Mouse (Mus musculus): Measurements from ENCODE around the gene Utp18. TPM values are rescaled to one million over a fixed set of nuclear protein-coding genes. Genes with fewer than 3 reads are reported as not detected.

Utp18 gene
- polyA plus RNA-seq, 1 experiment from 2014 or later = 39.8 TPM

DNA sequence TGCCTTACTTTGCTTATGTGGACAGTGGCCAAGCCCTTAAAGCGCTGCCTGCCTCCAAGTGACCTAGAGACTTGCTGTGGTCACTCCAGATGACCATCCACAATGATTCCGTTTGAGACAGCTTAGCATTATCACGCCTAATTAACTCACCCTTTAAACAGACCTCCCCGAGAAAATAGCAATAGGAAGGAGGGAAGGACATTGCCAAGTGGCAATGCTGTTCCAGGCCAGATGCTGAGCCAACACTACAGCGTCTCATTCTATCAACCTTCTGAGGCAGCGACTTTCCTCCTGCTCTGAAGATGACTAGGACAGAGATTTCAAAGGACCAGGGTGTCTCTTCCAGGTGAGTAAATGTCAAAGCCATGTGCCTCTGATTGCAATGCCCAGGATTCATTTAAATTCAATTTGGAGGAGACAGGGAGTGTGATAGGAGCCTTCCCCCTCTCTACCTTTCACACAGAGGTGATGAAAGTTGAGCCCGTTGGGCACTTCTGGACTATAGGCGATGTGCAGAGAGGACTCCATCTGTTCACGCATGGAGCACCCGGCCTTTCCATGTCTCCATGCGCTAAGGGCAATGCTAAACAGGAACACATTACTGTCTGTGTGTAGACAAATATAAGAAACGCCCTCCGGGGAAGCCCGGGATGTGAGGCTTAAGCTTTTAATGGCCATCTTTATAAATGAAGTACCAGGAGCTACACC lies 56.8 kb downstream of the Utp18 start:
- no peaks in the 10 kb centered on the region for H3K36me3 ChIP-seq
- ATAC-seq (ENCODE audit: insufficient number of reproducible peaks, insufficient read depth, low FRiP score, low TSS enrichment) = no peak
- H3K4me1 ChIP-seq = no peaks in the 10 kb centered on the region
- no peak overlapping the region for H3K4me2 ChIP-seq (replicated peaks)
- H3K9ac ChIP-seq = no peak overlapping the region
- no peaks in the 10 kb centered on the region for H3K27me3 ChIP-seq
- H3K4me3 ChIP-seq = no peak overlapping the region
- no peak overlapping the region for H3K27ac ChIP-seq
- H3K9me3 ChIP-seq = no peaks in the 10 kb centered on the region
- WGBS = 76% methylated on average over 14 of the region's 14 CpGs

DNA sequence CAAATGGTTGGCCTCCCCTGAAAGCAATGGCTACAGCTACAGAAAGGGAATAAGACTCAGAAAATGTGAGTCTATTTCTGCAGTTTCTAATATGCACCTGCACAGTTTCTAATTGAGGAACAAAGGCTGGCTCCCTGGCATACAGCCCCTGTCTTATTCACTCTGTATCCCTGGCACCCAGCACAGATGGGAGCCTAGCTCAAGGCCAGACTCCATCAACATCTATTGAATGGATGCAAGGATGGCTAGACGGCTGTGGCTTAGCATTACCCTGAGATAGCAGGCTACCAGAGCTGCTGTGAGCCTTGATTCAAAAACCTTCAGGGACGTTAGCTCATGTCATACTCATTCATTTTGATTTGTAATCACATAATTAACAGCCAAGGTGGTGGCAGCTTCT lies 63.3 kb downstream of the Utp18 start:
- 76% methylated on average over 2 of the region's 2 CpGs for WGBS
- no peaks in the 10 kb centered on the region for H3K9me3 ChIP-seq
- peaks cover 11% of the 10 kb centered on the region for H3K4me1 ChIP-seq
- no peaks in the 10 kb centered on the region for H3K36me3 ChIP-seq
- no peak overlapping the region for H3K27ac ChIP-seq
- no peak overlapping the region for H3K9ac ChIP-seq
- H3K27me3 ChIP-seq = no peaks in the 10 kb centered on the region
- no peak overlapping the region for H3K4me3 ChIP-seq
- H3K4me2 ChIP-seq (replicated peaks) = no peak overlapping the region
- no peak for ATAC-seq (ENCODE audit: insufficient number of reproducible peaks, insufficient read depth, low FRiP score, low TSS enrichment)

DNA sequence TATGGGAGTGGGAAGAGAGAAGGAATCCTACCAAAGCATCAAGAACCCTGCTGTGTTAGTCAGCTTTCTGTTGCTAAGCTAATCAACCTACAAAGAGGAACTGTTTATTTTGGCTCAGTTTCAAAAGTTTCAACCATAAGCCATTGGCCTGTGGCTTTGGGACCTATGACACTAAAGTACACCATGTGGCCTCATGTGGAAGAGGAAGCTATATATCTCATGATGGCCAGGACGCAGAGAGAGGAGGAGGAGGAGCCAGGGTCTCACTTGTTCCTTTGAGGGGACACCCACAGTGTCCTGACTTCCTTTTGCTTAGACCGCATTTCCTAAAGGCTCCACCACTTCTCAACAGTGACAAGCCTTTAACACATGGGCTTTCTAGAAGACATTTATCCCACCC lies 64.0 kb downstream of the Utp18 start:
- H3K9me3 ChIP-seq = no peaks in the 10 kb centered on the region
- 60% methylated on average over 2 of the region's 2 CpGs for WGBS
- no peak for ATAC-seq (ENCODE audit: insufficient number of reproducible peaks, insufficient read depth, low FRiP score, low TSS enrichment)
- H3K9ac ChIP-seq = no peak overlapping the region
- H3K4me1 ChIP-seq = peaks cover 11% of the 10 kb centered on the region
- no peaks in the 10 kb centered on the region for H3K36me3 ChIP-seq
- H3K4me3 ChIP-seq = no peak overlapping the region
- H3K4me2 ChIP-seq (replicated peaks) = no peak overlapping the region
- no peak overlapping the region for H3K27ac ChIP-seq
- H3K27me3 ChIP-seq = no peaks in the 10 kb centered on the region

GRCm38 (mm10) chr11:93817966-93818738 lies 67.4 kb downstream of the Utp18 start:
- no peak overlapping the region for H3K27ac ChIP-seq
- H3K4me2 ChIP-seq (replicated peaks) = no peak overlapping the region
- no peaks in the 10 kb centered on the region for H3K36me3 ChIP-seq
- no peaks in the 10 kb centered on the region for H3K27me3 ChIP-seq
- ATAC-seq (ENCODE audit: insufficient number of reproducible peaks, insufficient read depth, low FRiP score, low TSS enrichment) = no peak
- peaks cover 11% of the 10 kb centered on the region for H3K4me1 ChIP-seq
- no peak overlapping the region for H3K4me3 ChIP-seq
- WGBS = 40% methylated on average over 15 of the region's 15 CpGs
- no peak overlapping the region for H3K9ac ChIP-seq
- H3K9me3 ChIP-seq = no peaks in the 10 kb centered on the region

DNA sequence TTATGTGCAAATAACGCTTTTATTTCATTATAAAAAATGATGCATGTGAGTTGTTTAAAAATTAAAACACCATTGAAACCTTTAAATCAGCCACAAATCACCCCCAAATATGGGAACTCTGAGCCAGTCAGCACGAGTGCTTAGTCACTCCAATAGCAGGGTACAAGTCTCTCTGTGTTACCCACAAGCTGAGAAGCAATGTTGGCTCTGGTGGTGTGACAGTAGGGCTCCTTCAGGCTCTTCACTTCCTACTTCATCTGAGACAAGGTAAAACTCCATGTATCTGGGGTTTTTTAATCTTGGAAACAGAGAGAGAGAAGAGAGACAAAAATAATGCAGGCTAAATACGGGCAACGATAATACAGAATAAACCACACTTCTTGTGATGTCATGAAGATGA lies 72.6 kb downstream of the Utp18 start:
- no peak overlapping the region for H3K27ac ChIP-seq
- H3K4me1 ChIP-seq = peaks cover 3% of the 10 kb centered on the region; the same call in 1 of the 2 replicates
- no peak overlapping the region for H3K4me3 ChIP-seq
- H3K27me3 ChIP-seq = no peaks in the 10 kb centered on the region
- no peaks in the 10 kb centered on the region for H3K36me3 ChIP-seq
- no peak overlapping the region for H3K9ac ChIP-seq
- no peaks in the 10 kb centered on the region for H3K9me3 ChIP-seq
- no peak overlapping the region for H3K4me2 ChIP-seq (replicated peaks)
- WGBS = 87% methylated on average over 4 of the region's 4 CpGs
- no peak for ATAC-seq (ENCODE audit: insufficient number of reproducible peaks, insufficient read depth, low FRiP score, low TSS enrichment)

- Histone ChIP-seq H3K27ac (no peak overlapping the region), H3K4me3 (no peak overlapping the region), H3K27me3 (no peaks in the 10 kb centered on the region), H3K36me3 (no peaks in the 10 kb centered on the region), H3K9ac (no peak overlapping the region), H3K4me1 (no peaks in the 10 kb centered on the region), H3K4me2 (replicated peaks) (no peak overlapping the region), H3K9me3 (no peaks in the 10 kb centered on the region)
- 37% methylated on average over 11 of the region's 11 CpGs for WGBS
- ATAC-seq (ENCODE audit: insufficient number of reproducible peaks, insufficient read depth, low FRiP score, low TSS enrichment) = peak; percentile 44; the same call in 1 of the 2 replicates
Measured at GRCm38 (mm10) chr11:93812125-93812868, 73.3 kb downstream of the Utp18 start.

Other genes with a start within 250 kb of the Utp18 start
- gene Mbtd1, start 86 bp upstream of the Utp18 start, polyA plus RNA-seq (2016; fragmentation: Nextera tagmentation; extraction: Ambion mirVana) = 42.6 and 43.9 TPM in 2 replicates
- gene Nme2, start 70.5 kb upstream of the Utp18 start, polyA plus RNA-seq (2016; fragmentation: Nextera tagmentation; extraction: Ambion mirVana) = 222 and 223 TPM in 2 replicates
- gene Gm20390, start 82.5 kb upstream of the Utp18 start, polyA plus RNA-seq (2016; fragmentation: Nextera tagmentation; extraction: Ambion mirVana) = 399 and 428 TPM in 2 replicates
- 155 and 162 TPM in 2 replicates for gene Nme1, start 82.8 kb upstream of the Utp18 start, polyA plus RNA-seq (2016; fragmentation: Nextera tagmentation; extraction: Ambion mirVana)
- gene Spag9, start 110.3 kb upstream of the Utp18 start, polyA plus RNA-seq (2016; fragmentation: Nextera tagmentation; extraction: Ambion mirVana) = 56.5 and 57.3 TPM in 2 replicates